Mouse (Mus musculus): Measurements from ENCODE around the gene Trim2. TPM values are rescaled to one million over a fixed set of nuclear protein-coding genes. Genes with fewer than 3 reads are reported as not detected.

The Trim2 gene
- polyA plus RNA-seq, 1 experiment from 2014 or later: 87.0 TPM

DNA sequence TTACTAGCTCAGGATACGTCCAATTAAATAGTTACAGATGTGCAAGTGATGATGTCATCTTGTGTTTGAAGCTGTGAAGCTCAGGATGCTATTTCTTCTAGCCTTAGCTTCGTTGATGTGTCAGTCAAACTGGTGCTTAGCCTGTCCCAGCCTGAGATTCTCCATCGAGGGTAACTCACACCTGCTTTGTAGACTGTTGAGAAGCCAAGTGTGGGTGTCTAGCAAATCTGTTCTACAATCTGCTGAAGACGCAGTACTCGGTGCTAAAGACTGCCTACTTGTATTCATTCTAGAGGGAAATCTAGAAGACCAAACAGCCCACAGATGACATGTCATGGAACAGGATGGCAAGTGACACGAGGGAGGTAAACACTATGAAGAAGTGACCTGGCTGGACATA lies 101.0 kb downstream of the Trim2 start:
- peaks cover 77% of the 10 kb centered on the region for H3K36me3 ChIP-seq
- H3K27ac ChIP-seq: no peak overlapping the region
- H3K27me3 ChIP-seq (ENCODE audit: insufficient read depth, poor library complexity, severe bottlenecking): no peaks in the 10 kb centered on the region
- no peak overlapping the region for H3K4me3 ChIP-seq
- DNase-seq (ENCODE audit: low spot score): no peak
- no peaks in the 10 kb centered on the region for H3K9me3 ChIP-seq
- peaks cover 3% of the 10 kb centered on the region for H3K4me1 ChIP-seq (replicated peaks)
- WGBS: 89% methylated on average over 6 of the region's 6 CpGs

GRCm38 (mm10) chr3:84204640-84205039 lies 102.0 kb downstream of the Trim2 start:
- no peak overlapping the region for H3K27ac ChIP-seq
- no peaks in the 10 kb centered on the region for H3K9me3 ChIP-seq
- 84% methylated on average over 5 of the region's 5 CpGs for whole genome bisulfite sequencing
- peaks cover 73% of the 10 kb centered on the region for H3K36me3 ChIP-seq
- peaks cover 6% of the 10 kb centered on the region for H3K4me1 ChIP-seq (replicated peaks)
- no peak for DNase-seq (ENCODE audit: low spot score)
- H3K4me3 ChIP-seq: no peak overlapping the region
- H3K27me3 ChIP-seq (ENCODE audit: insufficient read depth, poor library complexity, severe bottlenecking): no peaks in the 10 kb centered on the region

- DNase-seq (ENCODE audit: low spot score): peak; percentile 49
These were observed 105.9 kb downstream of the Trim2 start for GRCm38 (mm10) chr3:84200559-84201420.

DNA sequence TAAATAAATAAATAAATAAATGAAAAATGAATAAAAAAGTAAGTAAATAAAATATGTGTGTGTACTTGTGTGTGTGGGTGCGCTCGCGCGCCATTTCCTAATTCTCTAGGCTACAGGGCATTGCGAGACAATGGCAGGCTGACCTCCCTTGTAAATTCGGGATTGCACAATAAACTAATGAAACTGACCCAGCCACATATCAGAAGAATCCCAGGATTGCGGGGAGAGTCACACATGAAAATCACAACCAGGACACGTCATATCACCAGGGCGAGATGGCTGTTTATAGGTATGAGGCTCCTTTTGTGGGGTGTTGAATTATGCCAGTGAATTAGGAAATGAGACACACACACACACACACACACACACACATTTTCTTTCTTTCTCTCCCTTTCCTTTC lies 107.2 kb downstream of the Trim2 start:
- Histone ChIP-seq H3K27ac (no peak overlapping the region), H3K36me3 (peaks cover 58% of the 10 kb centered on the region), H3K9me3 (no peaks in the 10 kb centered on the region), H3K4me1 (replicated peaks) (peaks cover 6% of the 10 kb centered on the region), H3K27me3 (ENCODE audit: insufficient read depth, poor library complexity, severe bottlenecking) (no peaks in the 10 kb centered on the region), H3K4me3 (no peak overlapping the region)
- DNase-seq (ENCODE audit: low spot score): no peak
- 91% methylated on average over 9 of the region's 9 CpGs for WGBS

More at GRCm38 (mm10) chr3:84200559-84201420, 105.9 kb downstream of the Trim2 start:
- peak overlapping the region; percentile 50 for H3K27ac ChIP-seq
- no peaks in the 10 kb centered on the region for H3K9me3 ChIP-seq
- WGBS: 78% methylated on average over 13 of the region's 13 CpGs
- H3K4me1 ChIP-seq (replicated peaks): peaks cover 6% of the 10 kb centered on the region
- H3K27me3 ChIP-seq (ENCODE audit: insufficient read depth, poor library complexity, severe bottlenecking): no peaks in the 10 kb centered on the region
- peaks cover 63% of the 10 kb centered on the region for H3K36me3 ChIP-seq
- no peak overlapping the region for H3K4me3 ChIP-seq

GRCm38 (mm10) chr3:84198229-84198628 lies 108.4 kb downstream of the Trim2 start:
- H3K9me3 ChIP-seq: no peaks in the 10 kb centered on the region
- no peak overlapping the region for H3K4me3 ChIP-seq
- DNase-seq (ENCODE audit: low spot score): no peak
- H3K4me1 ChIP-seq (replicated peaks): peaks cover 11% of the 10 kb centered on the region
- H3K27ac ChIP-seq: no peak overlapping the region
- WGBS: 98% methylated on average over 3 of the region's 3 CpGs
- H3K36me3 ChIP-seq: peaks cover 66% of the 10 kb centered on the region
- 0 out of 2 replicates have a peak, but pooled peaks cover under 1% of the 10 kb centered on the region for H3K27me3 ChIP-seq (ENCODE audit: insufficient read depth, poor library complexity, severe bottlenecking)

- Histone ChIP-seq H3K36me3 (peaks cover 82% of the 10 kb centered on the region), H3K27ac (no peak overlapping the region), H3K4me3 (no peak overlapping the region), H3K27me3 (ENCODE audit: insufficient read depth, poor library complexity, severe bottlenecking) (peaks cover 36% of the 10 kb centered on the region), H3K4me1 (replicated peaks) (peaks cover 28% of the 10 kb centered on the region), H3K9me3 (no peaks in the 10 kb centered on the region)
- DNase-seq (ENCODE audit: low spot score): no peak
- 60% methylated on average over 4 of the region's 4 CpGs for WGBS
These were observed 112.8 kb downstream of the Trim2 start for GRCm38 (mm10) chr3:84193881-84194280.

DNA sequence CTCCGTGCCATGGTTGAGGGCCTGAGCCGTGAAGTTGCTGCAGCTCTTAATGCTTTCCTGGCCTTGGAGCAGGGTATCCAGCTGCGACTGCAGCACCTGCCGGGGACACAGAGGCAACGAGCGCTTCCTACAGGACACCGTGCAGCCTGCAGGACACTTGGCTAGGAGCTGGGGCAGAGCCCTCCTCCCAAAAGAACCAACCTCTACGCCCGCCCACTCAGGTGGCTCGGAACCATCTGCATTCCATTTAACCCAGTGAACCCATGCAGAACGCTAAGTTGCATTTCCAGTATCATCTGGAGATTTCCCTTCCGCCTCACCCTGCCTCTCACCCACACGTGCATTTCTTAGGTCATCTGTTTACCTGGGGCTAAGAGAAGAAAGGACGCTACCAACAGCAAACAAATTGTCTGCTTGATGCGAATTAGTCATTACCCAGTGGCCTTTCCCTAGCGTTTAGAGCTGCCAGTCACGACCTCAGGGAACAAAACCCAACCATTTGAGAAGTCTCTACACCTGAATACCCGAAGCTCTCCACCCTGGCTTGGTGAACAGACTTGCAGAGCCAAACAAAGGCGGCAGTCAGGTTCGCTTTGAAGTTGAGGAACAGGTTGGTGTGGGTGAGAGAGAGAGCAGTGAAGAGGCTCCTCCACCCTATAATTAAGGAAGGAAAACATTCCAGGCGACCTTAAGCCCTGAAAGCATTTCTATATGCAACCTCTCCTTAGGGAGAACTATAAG lies 115.4 kb downstream of the Trim2 start:
- H3K36me3 ChIP-seq: peaks cover 83% of the 10 kb centered on the region
- no peak for DNase-seq (ENCODE audit: low spot score)
- H3K9me3 ChIP-seq: no peaks in the 10 kb centered on the region
- H3K4me1 ChIP-seq (replicated peaks): peaks cover 28% of the 10 kb centered on the region
- H3K27me3 ChIP-seq (ENCODE audit: insufficient read depth, poor library complexity, severe bottlenecking): peaks cover 36% of the 10 kb centered on the region
- H3K27ac ChIP-seq: peak overlapping the region; percentile 70; the same call in 1 of the 2 replicates
- H3K4me3 ChIP-seq: peak overlapping the region; percentile 38
- WGBS: 48% methylated on average over 21 of the region's 21 CpGs

DNA sequence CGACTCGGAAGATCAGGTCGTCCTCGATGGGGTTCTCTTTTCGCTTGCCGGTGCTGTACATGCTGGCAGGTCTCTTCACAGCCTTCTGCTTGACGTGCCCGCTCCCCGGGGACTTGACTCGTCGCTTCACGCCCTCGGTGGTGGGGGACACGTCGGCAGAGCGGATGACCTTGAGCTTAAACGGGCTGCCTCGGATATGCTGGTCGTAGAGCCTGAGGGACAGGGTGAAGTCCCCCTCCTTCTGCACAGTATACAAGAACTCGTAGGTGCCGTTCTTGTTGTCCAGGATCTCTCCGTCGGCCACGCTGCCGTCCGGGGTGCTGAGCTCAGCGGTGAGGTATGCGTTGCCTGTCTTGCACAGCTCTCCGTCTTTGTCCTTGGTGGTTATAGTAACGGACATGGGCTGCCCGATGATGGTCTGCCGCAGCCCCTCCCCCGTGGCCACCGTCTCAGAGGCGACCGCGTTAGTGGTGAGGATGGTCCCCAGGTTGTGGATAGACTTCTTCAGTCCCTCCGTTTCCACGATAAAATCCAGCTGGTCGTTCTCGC lies 116.1 kb downstream of the Trim2 start:
- peak; percentile 38 for DNase-seq (ENCODE audit: low spot score)
- Histone ChIP-seq H3K9me3 (no peaks in the 10 kb centered on the region), H3K36me3 (peaks cover 82% of the 10 kb centered on the region), H3K4me3 (peak overlapping the region; percentile 38), H3K27me3 (ENCODE audit: insufficient read depth, poor library complexity, severe bottlenecking) (peaks cover 36% of the 10 kb centered on the region), H3K27ac (peak overlapping the region; percentile 70), H3K4me1 (replicated peaks) (peaks cover 28% of the 10 kb centered on the region)
- WGBS: 20% methylated on average over 41 of the region's 41 CpGs

DNA sequence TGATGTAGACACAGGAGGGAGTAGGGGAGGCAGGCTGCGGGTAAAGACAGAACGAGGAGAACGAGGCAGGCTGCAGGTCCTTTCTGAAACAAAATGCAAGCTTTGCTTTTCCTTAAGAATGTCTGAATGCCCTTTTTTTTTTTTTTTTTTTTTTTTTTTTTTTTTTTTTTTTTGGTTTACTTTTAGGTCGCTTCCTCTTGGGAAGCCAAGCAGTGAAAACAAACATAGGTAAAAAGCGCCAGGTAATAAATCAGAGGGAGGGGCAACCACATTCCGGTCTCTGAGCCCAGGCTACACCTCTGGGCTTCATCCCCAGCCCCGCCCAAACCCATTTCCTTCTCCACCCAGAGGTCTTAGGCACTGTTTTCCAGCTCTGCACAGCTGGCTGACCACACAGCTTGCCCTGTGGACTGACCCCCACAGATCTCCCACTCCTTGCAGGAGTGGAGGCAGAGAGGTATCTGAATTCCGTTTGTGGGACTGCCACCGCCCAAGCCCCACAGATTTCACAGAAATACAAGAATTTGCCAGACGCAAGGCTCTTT lies 117.0 kb downstream of the Trim2 start:
- Histone ChIP-seq H3K27me3 (ENCODE audit: insufficient read depth, poor library complexity, severe bottlenecking) (peaks cover 36% of the 10 kb centered on the region), H3K9me3 (no peaks in the 10 kb centered on the region), H3K27ac (peak overlapping the region; percentile 70; the same call in 1 of the 2 replicates), H3K4me1 (replicated peaks) (peaks cover 28% of the 10 kb centered on the region), H3K36me3 (peaks cover 85% of the 10 kb centered on the region), H3K4me3 (peak overlapping the region; percentile 38; the same call in 1 of the 2 replicates)
- no peak for DNase-seq (ENCODE audit: low spot score)
- 55% methylated on average over 10 of the region's 10 CpGs for WGBS

GRCm38 (mm10) chr3:84181717-84182116 lies 125.0 kb downstream of the Trim2 start:
- Histone ChIP-seq H3K27ac (no peak overlapping the region), H3K4me3 (no peak overlapping the region), H3K36me3 (peaks cover 49% of the 10 kb centered on the region), H3K4me1 (replicated peaks) (peaks cover 19% of the 10 kb centered on the region), H3K27me3 (ENCODE audit: insufficient read depth, poor library complexity, severe bottlenecking) (no peaks in the 10 kb centered on the region), H3K9me3 (no peaks in the 10 kb centered on the region)
- 27% methylated on average over 4 of the region's 4 CpGs for WGBS
- no peak for DNase-seq (ENCODE audit: low spot score)

DNA sequence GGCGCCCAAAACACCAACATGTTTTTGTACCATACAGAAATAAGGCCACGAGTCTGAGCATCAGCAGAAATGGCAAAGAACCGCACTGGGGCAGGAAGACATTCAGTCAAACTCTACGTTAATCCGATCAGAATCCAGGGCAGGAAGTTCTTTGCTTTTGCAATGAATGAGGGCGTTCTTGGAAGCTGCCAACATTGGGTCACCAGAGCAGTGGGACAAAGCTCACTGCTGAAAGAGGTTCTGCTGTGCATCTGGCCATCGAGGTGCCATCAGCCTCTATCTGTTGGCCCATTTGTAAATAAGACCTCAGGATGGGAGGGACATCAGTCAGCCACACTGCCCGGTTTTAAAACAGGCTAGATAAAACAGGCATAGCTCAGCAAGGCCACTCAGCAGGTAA lies 125.6 kb downstream of the Trim2 start:
- WGBS: 36% methylated on average over 8 of the region's 8 CpGs
- 0 out of 2 replicates have a peak overlapping the region, but pooled peaks have one; percentile 12 for H3K27ac ChIP-seq
- H3K36me3 ChIP-seq: peaks cover 48% of the 10 kb centered on the region
- H3K4me1 ChIP-seq (replicated peaks): peaks cover 26% of the 10 kb centered on the region
- H3K27me3 ChIP-seq (ENCODE audit: insufficient read depth, poor library complexity, severe bottlenecking): no peaks in the 10 kb centered on the region
- H3K9me3 ChIP-seq: no peaks in the 10 kb centered on the region
- H3K4me3 ChIP-seq: no peak overlapping the region
- DNase-seq (ENCODE audit: low spot score): no peak

DNA sequence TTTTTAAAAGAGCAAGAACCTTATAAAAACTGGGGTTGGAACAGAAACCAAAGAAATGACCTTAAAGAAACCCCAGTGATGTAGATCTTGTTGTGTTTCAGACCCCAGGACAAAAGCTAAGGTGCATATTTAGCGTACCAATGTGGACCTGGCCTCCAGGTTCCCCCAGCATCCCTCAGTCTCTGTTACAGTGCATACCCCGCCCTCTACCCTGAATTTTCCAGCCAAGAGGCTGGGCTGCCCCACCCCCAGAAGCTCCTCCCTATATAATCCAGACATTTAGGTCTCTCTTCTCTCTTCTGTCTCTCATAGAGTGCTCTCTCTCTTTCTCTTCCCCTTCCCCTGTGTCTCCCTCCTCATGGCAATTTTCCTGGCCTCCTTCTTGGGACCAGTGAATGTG lies 126.4 kb downstream of the Trim2 start:
- no peaks in the 10 kb centered on the region for H3K9me3 ChIP-seq
- DNase-seq (ENCODE audit: low spot score): no peak
- peaks cover 41% of the 10 kb centered on the region for H3K36me3 ChIP-seq
- WGBS: 79% methylated on average over 2 of the region's 2 CpGs
- H3K4me3 ChIP-seq: no peak overlapping the region
- peaks cover 30% of the 10 kb centered on the region for H3K4me1 ChIP-seq (replicated peaks)
- H3K27ac ChIP-seq: peak overlapping the region; percentile 12; the same call in 1 of the 2 replicates
- H3K27me3 ChIP-seq (ENCODE audit: insufficient read depth, poor library complexity, severe bottlenecking): no peaks in the 10 kb centered on the region
